Mouse (Mus musculus) ES-E14 (cell line): Measurements from ENCODE around the gene Gne.

Experiments used
- CHD2 ChIP-seq: IDR thresholded peaks from 2 replicates; pipeline ENCODE4 v1.6.1; 2014; ENCODE audit warnings: mild to moderate bottlenecking, low read depth, low read length, inconsistent platforms
- HCFC1 ChIP-seq: IDR thresholded peaks from 2 replicates; pipeline ENCODE4 v1.6.1; 2012; ENCODE audit warnings: low read length, inconsistent platforms, borderline replicate concordance; ENCODE audit not compliant: insufficient read depth
- ZC3H11A ChIP-seq: IDR thresholded peaks from 2 replicates; pipeline ENCODE4 v1.6.1; 2012; ENCODE audit warnings: low read depth, mild to moderate bottlenecking, inconsistent platforms, low read length, borderline replicate concordance
- ZNF384 ChIP-seq: IDR thresholded peaks from 2 replicates; pipeline ENCODE4 v1.6.1; 2012; ENCODE audit warnings: low read depth, low read length, inconsistent platforms

GRCm38 (mm10) chr4:44072146-44072872 is 11.7 kb downstream of the Gne start:
- TF ChIP-seq CHD2 (no peak), ZC3H11A (no peak), HCFC1 (peak; percentile 84), ZNF384 (no peak)
